Mouse (Mus musculus): ENCODE measurements around the gene Elavl4.

DNA sequence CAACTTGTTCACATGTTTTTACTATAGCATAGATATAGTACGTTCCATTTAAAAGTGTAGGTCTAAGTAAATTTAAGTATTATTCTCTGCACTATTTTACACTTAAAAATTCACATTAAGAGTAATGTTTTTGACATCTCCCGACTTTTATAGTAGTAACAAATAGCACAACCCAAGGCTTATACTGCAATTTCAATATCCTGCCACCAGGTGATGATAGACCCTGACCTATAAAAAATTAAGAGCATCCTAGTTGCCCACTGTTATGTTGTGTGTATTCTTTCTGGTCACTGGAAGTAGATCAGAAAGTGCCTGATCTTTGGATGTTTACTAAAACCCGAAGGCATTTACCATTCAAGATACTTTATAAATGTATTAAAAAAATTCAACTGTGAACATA lies 55.9 kb downstream of the Elavl4 start:
- TF ChIP-seq EP300 (IDR thresholded peaks at IDR 0.05; ENCODE audit: insufficient read depth, low read depth, low read length) = no peak
- no peak for TF ChIP-seq POLR2A (IDR thresholded peaks at IDR 0.05; ENCODE audit: insufficient read depth, low read depth, low read length)
